Mouse (Mus musculus): ENCODE data around the gene Neurl4. TPM values are rescaled to one million over a fixed set of nuclear protein-coding genes. Genes with fewer than 3 reads are reported as not detected.
"Not testable (repeated sequence)": the region's sequence is repeated elsewhere in the genome, so short reads cannot be mapped to it uniquely, and the experiment has no call there.

The Neurl4 gene
- polyA plus RNA-seq, 1 experiment, result not detected

DNA sequence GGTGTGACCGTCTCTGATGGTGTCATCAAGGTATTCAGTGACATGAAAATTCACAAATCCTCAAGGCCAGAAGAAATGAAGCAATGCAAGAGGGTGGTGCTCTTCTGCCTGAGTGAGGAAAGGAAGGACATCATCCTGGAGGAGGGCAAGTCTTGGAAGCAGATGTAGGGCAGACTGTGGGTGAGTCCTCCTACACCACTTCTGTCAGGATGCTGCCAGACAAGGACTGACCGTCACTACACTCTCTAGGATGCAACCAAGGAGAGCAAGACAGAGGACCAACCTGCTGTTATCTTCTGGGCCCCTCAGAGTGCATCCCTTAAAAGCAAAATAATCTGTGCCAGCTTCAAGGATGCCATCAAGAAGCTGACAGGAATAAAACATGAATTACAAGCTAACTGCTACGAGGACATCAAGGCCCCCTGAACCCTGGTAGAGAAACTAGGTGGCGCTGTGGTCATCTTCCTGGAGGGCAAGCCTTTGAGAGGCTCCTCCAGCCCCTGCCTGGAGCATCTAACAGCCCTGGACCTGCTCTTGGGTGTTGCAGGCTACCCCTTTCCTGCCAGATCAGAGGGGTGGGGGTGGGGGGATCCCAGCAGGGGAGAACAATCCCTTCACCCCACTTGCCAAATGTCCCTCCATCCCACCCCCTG is 50.1 kb downstream of the Neurl4 start:
- Histone ChIP-seq H3K4me3 (ENCODE audit: insufficient read depth, low read depth, low read length) (no peak overlapping the region), H3K4me1 (ENCODE audit: control insufficient read depth, insufficient read depth, low read length) (peaks cover 11% of the 10 kb centered on the region), H3K27ac (ENCODE audit: insufficient read depth, low read depth, low read length) (no peak overlapping the region)
- no peak for TF ChIP-seq CTCF (IDR thresholded peaks at IDR 0.05; ENCODE audit: insufficient read depth, low read depth, low read length)
- TF ChIP-seq POLR2A (IDR thresholded peaks at IDR 0.05; ENCODE audit: insufficient read depth, low read depth, low read length), result no peak
- whole genome bisulfite sequencing, result 45% methylated on average over 4 of the region's 4 CpGs

GRCm38 (mm10) chr11:69952274-69952673 is 51.4 kb downstream of the Neurl4 start:
- no peak overlapping the region for H3K27ac ChIP-seq (ENCODE audit: insufficient read depth, low read depth, low read length)
- TF ChIP-seq CTCF (IDR thresholded peaks at IDR 0.05; ENCODE audit: insufficient read depth, low read depth, low read length), result no peak
- TF ChIP-seq POLR2A (IDR thresholded peaks at IDR 0.05; ENCODE audit: insufficient read depth, low read depth, low read length), result no peak
- H3K4me3 ChIP-seq (ENCODE audit: insufficient read depth, low read depth, low read length), result no peak overlapping the region
- WGBS, result 36% methylated on average over 1 of the region's 1 CpGs
- H3K4me1 ChIP-seq (ENCODE audit: control insufficient read depth, insufficient read depth, low read length), result peaks cover 11% of the 10 kb centered on the region

DNA sequence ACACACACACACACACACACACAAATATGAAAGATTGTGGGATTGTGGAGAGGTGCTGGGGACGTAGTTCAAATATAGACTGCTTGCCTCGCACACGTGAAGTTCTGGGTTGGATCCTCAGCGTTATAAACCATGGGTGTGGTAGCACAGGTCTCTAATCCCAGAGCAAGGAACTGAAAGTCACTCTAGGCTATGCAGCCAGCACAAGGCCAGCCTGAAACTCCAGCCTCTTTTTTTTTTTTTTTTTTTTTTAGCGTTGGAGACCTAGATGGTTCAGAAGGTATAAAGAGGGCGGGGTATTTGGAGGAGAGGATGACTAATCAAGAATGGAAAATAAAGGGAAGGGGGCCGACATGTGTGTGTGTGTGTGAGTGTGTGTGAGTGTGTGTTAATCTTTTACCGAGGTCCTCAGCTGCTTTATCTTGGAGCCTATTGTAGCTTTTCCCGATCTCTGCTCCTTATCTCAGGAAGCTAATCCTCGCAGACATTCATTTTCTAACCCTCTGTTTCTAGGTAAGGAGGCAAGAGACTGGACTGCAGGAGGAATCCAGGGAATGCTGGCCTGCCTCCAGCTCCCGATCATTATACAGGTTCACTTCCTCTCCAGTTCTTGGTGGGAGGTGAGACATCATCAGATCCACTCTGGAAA is 52.5 kb downstream of the Neurl4 start:
- 66% methylated on average over 11 of the region's 11 CpGs for WGBS
- H3K27ac ChIP-seq (ENCODE audit: insufficient read depth, low read depth, low read length), result no peak overlapping the region
- peaks cover 4% of the 10 kb centered on the region for H3K4me1 ChIP-seq (ENCODE audit: control insufficient read depth, insufficient read depth, low read length)
- TF ChIP-seq CTCF (IDR thresholded peaks at IDR 0.05; ENCODE audit: insufficient read depth, low read depth, low read length), result no peak
- no peak for TF ChIP-seq POLR2A (IDR thresholded peaks at IDR 0.05; ENCODE audit: insufficient read depth, low read depth, low read length)
- H3K4me3 ChIP-seq (ENCODE audit: insufficient read depth, low read depth, low read length), result no peak overlapping the region

DNA sequence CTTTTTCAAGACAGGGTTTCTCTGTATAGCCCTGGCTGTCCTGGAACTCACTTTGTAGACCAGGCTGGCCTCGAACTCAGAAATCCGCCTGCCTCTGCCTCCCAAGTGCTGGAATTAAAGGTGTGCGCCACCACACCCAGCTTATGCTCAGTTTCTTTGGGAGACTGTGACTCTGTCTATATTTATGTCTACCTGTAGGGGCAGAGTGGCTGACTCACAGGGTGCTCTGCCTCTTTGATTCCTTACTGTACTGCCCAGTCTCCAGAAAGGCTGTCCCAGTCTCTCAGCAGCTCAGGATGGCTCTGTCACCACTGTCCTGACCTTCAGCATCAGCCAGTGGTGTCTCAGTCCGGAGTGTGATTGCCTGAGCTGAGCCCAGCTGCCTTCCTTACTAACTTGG is 54.7 kb downstream of the Neurl4 start:
- not testable (repeated sequence) for H3K4me3 ChIP-seq (ENCODE audit: insufficient read depth, low read depth, low read length); H3K27ac ChIP-seq (ENCODE audit: insufficient read depth, low read depth, low read length); H3K4me1 ChIP-seq (ENCODE audit: control insufficient read depth, insufficient read depth, low read length)
- 82% methylated on average over 4 of the region's 4 CpGs for WGBS

DNA sequence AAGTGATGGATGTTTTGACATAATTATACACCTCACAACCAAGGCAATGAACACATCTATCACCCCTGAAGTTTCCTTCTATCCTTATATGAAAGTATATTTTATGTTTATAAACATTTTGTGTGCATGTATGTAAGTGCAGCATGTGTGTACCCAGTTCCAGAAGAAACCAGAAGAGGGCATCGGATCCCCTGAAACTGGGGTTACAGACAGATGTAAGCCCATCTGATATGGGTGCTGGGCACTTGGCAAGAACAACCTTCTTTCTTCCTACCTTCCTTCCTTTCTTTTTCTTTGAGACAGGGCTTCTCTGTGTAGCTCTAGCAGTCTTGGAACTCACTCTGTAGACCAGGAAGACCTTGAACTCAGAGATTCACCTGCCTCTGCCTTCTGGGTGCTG is 55.3 kb downstream of the Neurl4 start:
- Histone ChIP-seq H3K4me3 (ENCODE audit: insufficient read depth, low read depth, low read length) (no peak overlapping the region), H3K27ac (ENCODE audit: insufficient read depth, low read depth, low read length) (no peak overlapping the region), H3K4me1 (ENCODE audit: control insufficient read depth, insufficient read depth, low read length) (no peaks in the 10 kb centered on the region)
- 76% methylated on average over 1 of the region's 1 CpGs for WGBS
- no peak for TF ChIP-seq CTCF (IDR thresholded peaks at IDR 0.05; ENCODE audit: insufficient read depth, low read depth, low read length)
- TF ChIP-seq POLR2A (IDR thresholded peaks at IDR 0.05; ENCODE audit: insufficient read depth, low read depth, low read length), result no peak

DNA sequence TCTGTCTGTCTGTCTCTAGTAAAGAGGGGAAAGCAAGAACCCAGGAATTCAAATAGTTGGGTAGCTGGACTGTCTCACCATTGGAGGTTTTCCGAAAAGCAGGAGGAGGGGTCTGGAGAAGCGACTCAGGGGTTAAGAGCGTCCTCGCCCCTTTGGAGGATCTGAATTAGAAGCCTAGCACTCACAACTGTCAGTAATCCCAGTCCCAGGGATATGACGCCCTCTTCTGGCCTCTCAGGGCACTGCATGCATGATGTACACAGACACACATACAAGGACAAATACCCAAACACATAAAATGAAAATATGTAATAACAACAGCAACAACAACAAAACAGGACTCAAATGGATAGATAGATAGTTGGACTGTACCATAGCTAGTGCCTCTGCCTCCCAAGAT is 59.7 kb downstream of the Neurl4 start:
- Histone ChIP-seq H3K4me3 (ENCODE audit: insufficient read depth, low read depth, low read length) (no peak overlapping the region), H3K4me1 (ENCODE audit: control insufficient read depth, insufficient read depth, low read length) (peaks cover 4% of the 10 kb centered on the region; the same call in 1 of the 2 replicates), H3K27ac (ENCODE audit: insufficient read depth, low read depth, low read length) (no peak overlapping the region)
- WGBS, result 19% methylated on average over 5 of the region's 5 CpGs
- TF ChIP-seq CTCF (IDR thresholded peaks at IDR 0.05; ENCODE audit: insufficient read depth, low read depth, low read length) (no peak), POLR2A (IDR thresholded peaks at IDR 0.05; ENCODE audit: insufficient read depth, low read depth, low read length) (no peak)

- Histone ChIP-seq H3K4me1 (ENCODE audit: control insufficient read depth, insufficient read depth, low read length) (peaks cover 12% of the 10 kb centered on the region; the same call in 1 of the 2 replicates), H3K4me3 (ENCODE audit: insufficient read depth, low read depth, low read length) (no peak overlapping the region), H3K27ac (ENCODE audit: insufficient read depth, low read depth, low read length) (no peak overlapping the region)
- 47% methylated on average over 5 of the region's 5 CpGs for WGBS
- no peak for TF ChIP-seq CTCF (IDR thresholded peaks at IDR 0.05; ENCODE audit: insufficient read depth, low read depth, low read length)
- TF ChIP-seq POLR2A (IDR thresholded peaks at IDR 0.05; ENCODE audit: insufficient read depth, low read depth, low read length), result no peak
Measured at GRCm38 (mm10) chr11:69961841-69962240, 61.0 kb downstream of the Neurl4 start.

Other genes starting within 250 kb of the Neurl4 start
- gene Sox15, start 245.8 kb upstream of the Neurl4 start, polyA plus RNA-seq (2012; ENCODE audit: insufficient read depth, insufficient read length, low replicate concordance, missing spikeins), result not detected in 2 replicates
- gene Mpdu1, start 238.4 kb upstream of the Neurl4 start, polyA plus RNA-seq (2012; ENCODE audit: insufficient read depth, insufficient read length, low replicate concordance, missing spikeins), result not detected in 2 replicates
- gene Cd68, start 234.9 kb upstream of the Neurl4 start, polyA plus RNA-seq (2012; ENCODE audit: insufficient read depth, insufficient read length, low replicate concordance, missing spikeins), result not detected in 2 replicates
- gene Eif4a1, start 228.6 kb upstream of the Neurl4 start, polyA plus RNA-seq (2012; ENCODE audit: insufficient read depth, insufficient read length, low replicate concordance, missing spikeins), result 796 TPM in 1 of 2 replicates, not detected in the other
- not detected in 2 replicates for gene Senp3, start 219.0 kb upstream of the Neurl4 start, polyA plus RNA-seq (2012; ENCODE audit: insufficient read depth, insufficient read length, low replicate concordance, missing spikeins)
- gene Tnfsf13, start 215.3 kb upstream of the Neurl4 start, polyA plus RNA-seq (2012; ENCODE audit: insufficient read depth, insufficient read length, low replicate concordance, missing spikeins), result not detected in 2 replicates
- not detected in 2 replicates for gene Tnfsf12, start 205.2 kb upstream of the Neurl4 start, polyA plus RNA-seq (2012; ENCODE audit: insufficient read depth, insufficient read length, low replicate concordance, missing spikeins)
- not detected in 2 replicates for gene Tnfsfm13, start 205.0 kb upstream of the Neurl4 start, polyA plus RNA-seq (2012; ENCODE audit: insufficient read depth, insufficient read length, low replicate concordance, missing spikeins)
- 105 TPM in 2 replicates for gene Polr2a, start 142.4 kb upstream of the Neurl4 start, polyA plus RNA-seq (2012; ENCODE audit: insufficient read depth, insufficient read length, low replicate concordance, missing spikeins)
- not detected in 2 replicates for gene Slc35g3, start 139.1 kb upstream of the Neurl4 start, polyA plus RNA-seq (2012; ENCODE audit: insufficient read depth, insufficient read length, low replicate concordance, missing spikeins)
- 250 TPM in 1 of 2 replicates, not detected in the other for gene Zbtb4, start 135.2 kb upstream of the Neurl4 start, polyA plus RNA-seq (2012; ENCODE audit: insufficient read depth, insufficient read length, low replicate concordance, missing spikeins)
- not detected in 2 replicates for gene Chrnb1, start 105.1 kb upstream of the Neurl4 start, polyA plus RNA-seq (2012; ENCODE audit: insufficient read depth, insufficient read length, low replicate concordance, missing spikeins)
- not detected in 2 replicates for gene Fgf11, start 99.2 kb upstream of the Neurl4 start, polyA plus RNA-seq (2012; ENCODE audit: insufficient read depth, insufficient read length, low replicate concordance, missing spikeins)
- gene Tmem102, start 95.4 kb upstream of the Neurl4 start, polyA plus RNA-seq (2012; ENCODE audit: insufficient read depth, insufficient read length, low replicate concordance, missing spikeins), result not detected in 2 replicates
- not detected in 2 replicates for gene Gm39566, start 85.8 kb upstream of the Neurl4 start, polyA plus RNA-seq (2012; ENCODE audit: insufficient read depth, insufficient read length, low replicate concordance, missing spikeins)
- not detected in 2 replicates for gene Spem2, start 82.6 kb upstream of the Neurl4 start, polyA plus RNA-seq (2012; ENCODE audit: insufficient read depth, insufficient read length, low replicate concordance, missing spikeins)
- gene Spem1, start 78.9 kb upstream of the Neurl4 start, polyA plus RNA-seq (2012; ENCODE audit: insufficient read depth, insufficient read length, low replicate concordance, missing spikeins), result not detected in 2 replicates
- 82.2 TPM in 1 of 2 replicates, not detected in the other for gene Nlgn2, start 63.3 kb upstream of the Neurl4 start, polyA plus RNA-seq (2012; ENCODE audit: insufficient read depth, insufficient read length, low replicate concordance, missing spikeins)
- gene Tmem256, start 62.6 kb upstream of the Neurl4 start, polyA plus RNA-seq (2012; ENCODE audit: insufficient read depth, insufficient read length, low replicate concordance, missing spikeins), result not detected in 2 replicates
- gene Plscr3, start 54.7 kb upstream of the Neurl4 start, polyA plus RNA-seq (2012; ENCODE audit: insufficient read depth, insufficient read length, low replicate concordance, missing spikeins), result not detected in 2 replicates
- not detected in 2 replicates for gene Tnk1, start 42.3 kb upstream of the Neurl4 start, polyA plus RNA-seq (2012; ENCODE audit: insufficient read depth, insufficient read length, low replicate concordance, missing spikeins)
- not detected in 2 replicates for gene Tmem95, start 23.1 kb upstream of the Neurl4 start, polyA plus RNA-seq (2012; ENCODE audit: insufficient read depth, insufficient read length, low replicate concordance, missing spikeins)
- gene Kctd11, start 19.7 kb upstream of the Neurl4 start, polyA plus RNA-seq (2012; ENCODE audit: insufficient read depth, insufficient read length, low replicate concordance, missing spikeins), result not detected in 2 replicates
- 120 TPM in 1 of 2 replicates, not detected in the other for gene Acap1, start 5.5 kb upstream of the Neurl4 start, polyA plus RNA-seq (2012; ENCODE audit: insufficient read depth, insufficient read length, low replicate concordance, missing spikeins)
- not detected in 2 replicates for gene 2810408A11Rik, start 85 bp upstream of the Neurl4 start, polyA plus RNA-seq (2012; ENCODE audit: insufficient read depth, insufficient read length, low replicate concordance, missing spikeins)
- not detected in 2 replicates for gene Gps2, start 12.8 kb downstream of the Neurl4 start, polyA plus RNA-seq (2012; ENCODE audit: insufficient read depth, insufficient read length, low replicate concordance, missing spikeins)
- gene Eif5a, start 20.9 kb downstream of the Neurl4 start, polyA plus RNA-seq (2012; ENCODE audit: insufficient read depth, insufficient read length, low replicate concordance, missing spikeins), result 516 and 653 TPM in 2 replicates
- not detected in 2 replicates for gene Ybx2, start 34.7 kb downstream of the Neurl4 start, polyA plus RNA-seq (2012; ENCODE audit: insufficient read depth, insufficient read length, low replicate concordance, missing spikeins)
- gene Slc2a4, start 47.1 kb downstream of the Neurl4 start, polyA plus RNA-seq (2012; ENCODE audit: insufficient read depth, insufficient read length, low replicate concordance, missing spikeins), result not detected in 2 replicates
- gene Cldn7, start 63.7 kb downstream of the Neurl4 start, polyA plus RNA-seq (2012; ENCODE audit: insufficient read depth, insufficient read length, low replicate concordance, missing spikeins), result not detected in 2 replicates
- not detected in 2 replicates for gene Ctdnep1, start 80.1 kb downstream of the Neurl4 start, polyA plus RNA-seq (2012; ENCODE audit: insufficient read depth, insufficient read length, low replicate concordance, missing spikeins)
- gene Elp5, start 81.4 kb downstream of the Neurl4 start, polyA plus RNA-seq (2012; ENCODE audit: insufficient read depth, insufficient read length, low replicate concordance, missing spikeins), result not detected in 2 replicates
- gene Gabarap, start 90.1 kb downstream of the Neurl4 start, polyA plus RNA-seq (2012; ENCODE audit: insufficient read depth, insufficient read length, low replicate concordance, missing spikeins), result not detected in 2 replicates
- not detected in 2 replicates for gene Phf23, start 94.7 kb downstream of the Neurl4 start, polyA plus RNA-seq (2012; ENCODE audit: insufficient read depth, insufficient read length, low replicate concordance, missing spikeins)
- not detected in 2 replicates for gene Dvl2, start 99.5 kb downstream of the Neurl4 start, polyA plus RNA-seq (2012; ENCODE audit: insufficient read depth, insufficient read length, low replicate concordance, missing spikeins)
- gene Acadvl, start 114.3 kb downstream of the Neurl4 start, polyA plus RNA-seq (2012; ENCODE audit: insufficient read depth, insufficient read length, low replicate concordance, missing spikeins), result not detected in 2 replicates
- 210 and 442 TPM in 2 replicates for gene Dlg4, start 115.9 kb downstream of the Neurl4 start, polyA plus RNA-seq (2012; ENCODE audit: insufficient read depth, insufficient read length, low replicate concordance, missing spikeins)
- gene Asgr1, start 153.0 kb downstream of the Neurl4 start, polyA plus RNA-seq (2012; ENCODE audit: insufficient read depth, insufficient read length, low replicate concordance, missing spikeins), result not detected in 2 replicates
- not detected in 2 replicates for gene Asgr2, start 191.6 kb downstream of the Neurl4 start, polyA plus RNA-seq (2012; ENCODE audit: insufficient read depth, insufficient read length, low replicate concordance, missing spikeins)
- not detected in 2 replicates for gene Mgl2, start 229.3 kb downstream of the Neurl4 start, polyA plus RNA-seq (2012; ENCODE audit: insufficient read depth, insufficient read length, low replicate concordance, missing spikeins)